Mouse (Mus musculus): ENCODE measurements around the gene Farsa.
A peak's percentile ranks its signal among the peaks of the same experiment; 100 is the strongest.

Gene Farsa

GRCm38 (mm10) chr8:84912391-84912790 lies 55.6 kb downstream of the Farsa start:
- no peak for DNase-seq

GRCm38 (mm10) chr8:84912895-84913501 lies 56.2 kb downstream of the Farsa start:
- DNase-seq: peak; percentile 75 to 79

GRCm38 (mm10) chr8:84913502-84913900 lies 56.7 kb downstream of the Farsa start:
- DNase-seq: no peak

- peak; percentile 64 to 82 for DNase-seq
Measured at GRCm38 (mm10) chr8:84913960-84914359, 57.2 kb downstream of the Farsa start.

- DNase-seq: no peak
Measured at GRCm38 (mm10) chr8:84915269-84915668, 58.5 kb downstream of the Farsa start.

DNA sequence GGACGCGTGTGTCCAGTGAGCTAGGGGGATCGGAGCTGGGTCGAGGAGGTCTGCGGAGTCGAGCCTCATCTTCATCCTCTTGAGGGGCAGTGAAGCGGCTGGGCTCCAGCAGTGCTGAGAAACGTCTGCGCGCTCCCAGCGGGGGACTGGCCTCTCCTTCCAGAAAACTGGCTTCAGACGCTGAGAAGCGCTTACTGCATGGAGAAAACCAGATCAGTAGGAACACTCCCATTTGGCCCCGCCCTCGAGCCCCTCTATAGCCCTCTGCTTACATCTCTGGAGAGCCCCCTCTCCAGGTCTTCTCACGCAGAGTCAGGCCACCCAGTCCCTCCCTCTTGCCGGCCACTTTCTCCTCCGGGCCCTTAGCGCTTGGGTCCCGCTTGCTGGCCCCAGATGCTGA lies 61.0 kb downstream of the Farsa start:
- DNase-seq: peak in 1 of 2 experiments; percentile 45

GRCm38 (mm10) chr8:84918646-84919045 lies 61.9 kb downstream of the Farsa start:
- DNase-seq: no peak
